Mouse (Mus musculus): ENCODE data around the gene Crhbp. TPM values are rescaled to one million over a fixed set of nuclear protein-coding genes. Genes with fewer than 3 reads are reported as not detected.
A peak's percentile ranks its signal among the peaks of the same experiment; 100 is the strongest.

Crhbp gene
- polyA plus RNA-seq, 1 experiment from 2014 or later = 0.05 TPM

- Histone ChIP-seq H3K4me3 (ENCODE audit: low read depth, low read length) (no peak overlapping the region), H3K36me3 (ENCODE audit: control insufficient read depth, insufficient read depth, low read length) (no peaks in the 10 kb centered on the region), H3K27me3 (ENCODE audit: control insufficient read depth, insufficient read depth, low read length) (no peaks in the 10 kb centered on the region), H3K4me1 (replicated peaks; ENCODE audit: control insufficient read depth, insufficient read depth) (no peaks in the 10 kb centered on the region), H3K9me3 (ENCODE audit: control insufficient read depth, low read length) (no peaks in the 10 kb centered on the region), H3K9ac (ENCODE audit: low read length) (no peak overlapping the region), H3K4me2 (replicated peaks; ENCODE audit: low read depth) (no peak overlapping the region), H3K27ac (replicated peaks) (no peak overlapping the region)
- DNase-seq (ENCODE audit: low spot score) (no peak), ATAC-seq (ENCODE audit: low FRiP score, low TSS enrichment) (no peak)
- WGBS = 74% methylated on average over 6 of the region's 6 CpGs
- no peak for TF ChIP-seq EP300 (optimal IDR thresholded peaks at IDR 0.05)
- no peak for TF ChIP-seq CTCF (IDR thresholded peaks at IDR 0.05; ENCODE audit: low read depth)
Observed at GRCm38 (mm10) chr13:95477173-95477572, 32.4 kb upstream of the Crhbp start.

DNA sequence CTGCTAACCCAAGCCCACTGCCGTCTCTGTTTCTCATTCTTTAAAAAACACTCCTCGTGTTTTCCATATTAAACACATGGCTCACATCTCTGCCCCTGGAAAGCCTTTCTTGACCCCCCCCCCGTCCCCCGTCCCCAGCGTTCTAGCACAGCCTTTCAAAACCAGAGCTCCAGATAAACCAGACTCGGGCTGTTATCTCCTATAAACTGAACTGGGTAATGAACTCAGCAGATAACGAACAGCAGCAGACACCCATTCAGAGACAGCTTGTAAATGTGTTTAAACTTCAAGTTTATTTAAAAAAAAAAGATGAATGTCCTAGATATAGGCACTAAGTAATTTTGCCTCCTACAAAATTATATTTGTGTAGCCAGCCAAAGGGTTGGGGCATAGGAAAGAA is 30.4 kb upstream of the Crhbp start:
- Histone ChIP-seq H3K27ac (replicated peaks) (no peak overlapping the region), H3K36me3 (ENCODE audit: control insufficient read depth, insufficient read depth, low read length) (no peaks in the 10 kb centered on the region), H3K4me2 (replicated peaks; ENCODE audit: low read depth) (no peak overlapping the region), H3K27me3 (ENCODE audit: control insufficient read depth, insufficient read depth, low read length) (no peaks in the 10 kb centered on the region), H3K9ac (ENCODE audit: low read length) (no peak overlapping the region), H3K4me1 (replicated peaks; ENCODE audit: control insufficient read depth, insufficient read depth) (no peaks in the 10 kb centered on the region), H3K4me3 (ENCODE audit: low read depth, low read length) (no peak overlapping the region), H3K9me3 (ENCODE audit: control insufficient read depth, low read length) (no peaks in the 10 kb centered on the region)
- 24% methylated on average over 7 of the region's 7 CpGs for WGBS
- DNase-seq (ENCODE audit: low spot score) (no peak), ATAC-seq (ENCODE audit: low FRiP score, low TSS enrichment) (no peak)
- TF ChIP-seq EP300 (optimal IDR thresholded peaks at IDR 0.05) = no peak
- no peak for TF ChIP-seq CTCF (IDR thresholded peaks at IDR 0.05; ENCODE audit: low read depth)

- DNase-seq (ENCODE audit: low spot score) (no peak), ATAC-seq (ENCODE audit: low FRiP score, low TSS enrichment) (no peak)
- H3K4me3 ChIP-seq (ENCODE audit: low read depth, low read length) = no peak overlapping the region
- 83% methylated on average over 3 of the region's 3 CpGs for WGBS
- H3K9me3 ChIP-seq (ENCODE audit: control insufficient read depth, low read length) = no peaks in the 10 kb centered on the region
- no peak overlapping the region for H3K4me2 ChIP-seq (replicated peaks; ENCODE audit: low read depth)
- no peaks in the 10 kb centered on the region for H3K27me3 ChIP-seq (ENCODE audit: control insufficient read depth, insufficient read depth, low read length)
- TF ChIP-seq EP300 (optimal IDR thresholded peaks at IDR 0.05) (no peak), CTCF (IDR thresholded peaks at IDR 0.05; ENCODE audit: low read depth) (no peak)
- H3K9ac ChIP-seq (ENCODE audit: low read length) = no peak overlapping the region
- H3K27ac ChIP-seq (replicated peaks) = no peak overlapping the region
- no peaks in the 10 kb centered on the region for H3K36me3 ChIP-seq (ENCODE audit: control insufficient read depth, insufficient read depth, low read length)
- H3K4me1 ChIP-seq (replicated peaks; ENCODE audit: control insufficient read depth, insufficient read depth) = no peaks in the 10 kb centered on the region
Observed at GRCm38 (mm10) chr13:95474294-95474693, 29.6 kb upstream of the Crhbp start.

GRCm38 (mm10) chr13:95470970-95471369 is 26.2 kb upstream of the Crhbp start:
- WGBS = 68% methylated on average over 2 of the region's 2 CpGs
- H3K36me3 ChIP-seq (ENCODE audit: control insufficient read depth, insufficient read depth, low read length) = no peaks in the 10 kb centered on the region
- DNase-seq (ENCODE audit: low spot score) = no peak
- H3K9ac ChIP-seq (ENCODE audit: low read length) = no peak overlapping the region
- ATAC-seq (ENCODE audit: low FRiP score, low TSS enrichment) = 0 out of 2 replicates have a peak, but pooled peaks have one; percentile 38
- H3K4me1 ChIP-seq (replicated peaks; ENCODE audit: control insufficient read depth, insufficient read depth) = no peaks in the 10 kb centered on the region
- no peak overlapping the region for H3K4me2 ChIP-seq (replicated peaks; ENCODE audit: low read depth)
- H3K27me3 ChIP-seq (ENCODE audit: control insufficient read depth, insufficient read depth, low read length) = no peaks in the 10 kb centered on the region
- H3K27ac ChIP-seq (replicated peaks) = no peak overlapping the region
- TF ChIP-seq CTCF (IDR thresholded peaks at IDR 0.05; ENCODE audit: low read depth) (peak; percentile 67), EP300 (optimal IDR thresholded peaks at IDR 0.05) (no peak)
- no peaks in the 10 kb centered on the region for H3K9me3 ChIP-seq (ENCODE audit: control insufficient read depth, low read length)
- H3K4me3 ChIP-seq (ENCODE audit: low read depth, low read length) = no peak overlapping the region

DNA sequence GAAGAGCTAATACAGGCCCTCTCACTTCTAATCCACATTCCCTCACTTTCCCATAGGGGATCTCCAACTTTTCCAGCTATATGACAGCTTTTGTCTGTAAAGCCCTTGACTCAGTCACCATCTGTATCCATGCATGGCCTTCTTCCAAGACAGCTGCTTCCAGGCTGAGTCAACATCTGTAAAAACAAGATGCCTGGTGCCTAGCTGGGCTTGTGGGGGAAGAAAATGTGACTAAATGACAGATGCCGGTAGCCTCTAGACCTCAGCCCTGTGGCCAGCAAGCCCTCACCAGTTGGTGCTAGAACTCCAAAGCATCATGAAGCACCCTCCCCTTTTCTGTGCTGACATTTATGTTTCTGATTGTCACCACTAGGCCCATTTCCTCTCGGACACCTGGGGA is 6.8 kb upstream of the Crhbp start:
- ATAC-seq (ENCODE audit: low FRiP score, low TSS enrichment) (no peak), DNase-seq (ENCODE audit: low spot score) (no peak)
- 70% methylated on average over 2 of the region's 2 CpGs for WGBS
- Histone ChIP-seq H3K4me3 (ENCODE audit: low read depth, low read length) (no peak overlapping the region), H3K4me1 (replicated peaks; ENCODE audit: control insufficient read depth, insufficient read depth) (no peaks in the 10 kb centered on the region), H3K27me3 (ENCODE audit: control insufficient read depth, insufficient read depth, low read length) (no peaks in the 10 kb centered on the region), H3K4me2 (replicated peaks; ENCODE audit: low read depth) (no peak overlapping the region), H3K9ac (ENCODE audit: low read length) (no peak overlapping the region), H3K36me3 (ENCODE audit: control insufficient read depth, insufficient read depth, low read length) (no peaks in the 10 kb centered on the region), H3K9me3 (ENCODE audit: control insufficient read depth, low read length) (no peaks in the 10 kb centered on the region), H3K27ac (replicated peaks) (no peak overlapping the region)
- TF ChIP-seq CTCF (IDR thresholded peaks at IDR 0.05; ENCODE audit: low read depth) (no peak), EP300 (optimal IDR thresholded peaks at IDR 0.05) (no peak)

DNA sequence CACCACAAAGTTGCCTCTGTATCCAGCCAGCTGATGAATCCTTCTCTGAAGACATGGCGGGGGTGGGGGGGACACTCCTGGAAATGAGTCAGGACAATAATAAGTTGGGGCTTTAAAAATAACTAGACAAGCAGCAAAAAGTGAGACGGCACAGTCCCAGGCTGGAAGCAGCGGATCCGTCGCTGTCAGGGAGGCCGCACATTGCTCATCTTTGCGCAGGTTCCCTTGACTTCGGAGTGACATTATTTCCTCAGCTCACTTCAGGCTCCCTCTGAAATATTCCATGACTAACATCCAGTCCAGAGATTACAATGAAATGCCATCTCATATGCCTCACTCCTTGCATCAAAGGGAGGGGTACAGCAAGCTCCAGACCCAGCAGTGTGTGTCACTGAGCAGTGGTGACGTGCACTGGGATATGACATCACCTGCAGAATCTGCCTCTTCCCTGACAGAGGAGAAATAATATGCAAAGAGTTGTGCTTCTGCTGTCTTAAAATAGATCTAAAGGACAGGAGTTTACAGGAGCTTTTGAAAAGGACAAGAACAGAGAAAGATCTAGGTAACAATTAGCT is 6.0 kb upstream of the Crhbp start:
- TF ChIP-seq CTCF (IDR thresholded peaks at IDR 0.05; ENCODE audit: low read depth) = no peak
- no peak for TF ChIP-seq EP300 (optimal IDR thresholded peaks at IDR 0.05)
- no peaks in the 10 kb centered on the region for H3K4me1 ChIP-seq (replicated peaks; ENCODE audit: control insufficient read depth, insufficient read depth)
- no peaks in the 10 kb centered on the region for H3K9me3 ChIP-seq (ENCODE audit: control insufficient read depth, low read length)
- DNase-seq (ENCODE audit: low spot score) (no peak), ATAC-seq (ENCODE audit: low FRiP score, low TSS enrichment) (no peak)
- H3K4me3 ChIP-seq (ENCODE audit: low read depth, low read length) = no peak overlapping the region
- no peaks in the 10 kb centered on the region for H3K27me3 ChIP-seq (ENCODE audit: control insufficient read depth, insufficient read depth, low read length)
- no peak overlapping the region for H3K9ac ChIP-seq (ENCODE audit: low read length)
- no peaks in the 10 kb centered on the region for H3K36me3 ChIP-seq (ENCODE audit: control insufficient read depth, insufficient read depth, low read length)
- H3K27ac ChIP-seq (replicated peaks) = no peak overlapping the region
- H3K4me2 ChIP-seq (replicated peaks; ENCODE audit: low read depth) = no peak overlapping the region
- WGBS = 89% methylated on average over 9 of the region's 9 CpGs
